Mouse (Mus musculus) ES-E14 (cell line): ENCODE results near the gene Muc13. TPM values are rescaled to one million over a fixed set of nuclear protein-coding genes. Genes with fewer than 3 reads are reported as not detected.

Source experiments
- DNase-seq: peaks from one replicate; pipeline ENCODE4 v3.0.0-alpha.2; 2013; ENCODE audit warnings: low read depth, low spot score
- H3K27ac ChIP-seq: 2 replicates; pipeline ENCODE4 v1.5.1; 2012; ENCODE audit warnings: low read depth, mild to moderate bottlenecking, low read length, moderate library complexity, mixed read lengths; ENCODE audit not compliant: poor library complexity, insufficient read depth, severe bottlenecking
- H3K36me3 ChIP-seq: 2 replicates; pipeline ENCODE4 v1.6.1; 2012; ENCODE audit warnings: mild to moderate bottlenecking, low read length, moderate library complexity, mixed read lengths; ENCODE audit not compliant: control insufficient read depth, poor library complexity, insufficient read depth, severe bottlenecking
- H3K4me1 ChIP-seq, 2 experiments: fragments of 150-350 bp in 1 of 2; sonication (generic) in 1 of 2; 2 replicates each; pipeline ENCODE4 v1.6.1; 2012; ENCODE audit warnings: low read length in 2 of 2, mild to moderate bottlenecking in 1 of 2, mixed read lengths in 1 of 2; ENCODE audit not compliant: control insufficient read depth in 2 of 2, insufficient read depth in 2 of 2, poor library complexity in 1 of 2
- H3K4me3 ChIP-seq, 2 experiments: fragments of 150-350 bp in 1 of 2; sonication (generic) in 1 of 2; 2 replicates each; pipeline ENCODE4 v1.5.1; 2012; ENCODE audit warnings: low read length in 2 of 2, low read depth in 1 of 2, mild to moderate bottlenecking in 1 of 2, mixed read lengths in 1 of 2; ENCODE audit not compliant: insufficient read depth in 1 of 2, poor library complexity in 1 of 2, severe bottlenecking in 1 of 2
- H3K9ac ChIP-seq: 2 replicates; pipeline ENCODE4 v1.6.1; 2012; ENCODE audit warnings: low read depth, mild to moderate bottlenecking, low read length, mixed read lengths; ENCODE audit not compliant: poor library complexity, insufficient read depth, severe bottlenecking
- H3K9me3 ChIP-seq: fragments of 150-350 bp; sonication (generic); 2 replicates; pipeline ENCODE4 v1.6.1; 2012; ENCODE audit warnings: low read depth, mild to moderate bottlenecking, low read length; ENCODE audit not compliant: control insufficient read depth, insufficient read depth
- CHD2 ChIP-seq: IDR thresholded peaks from 2 replicates; pipeline ENCODE4 v1.6.1; 2014; ENCODE audit warnings: mild to moderate bottlenecking, low read depth, low read length, inconsistent platforms
- HCFC1 ChIP-seq: IDR thresholded peaks from 2 replicates; pipeline ENCODE4 v1.6.1; 2012; ENCODE audit warnings: low read length, inconsistent platforms, borderline replicate concordance; ENCODE audit not compliant: insufficient read depth
- MAFK ChIP-seq: IDR thresholded peaks from 2 replicates; pipeline ENCODE4 v1.6.1; 2014; ENCODE audit warnings: mild to moderate bottlenecking, low read depth, low read length, inconsistent platforms; ENCODE audit not compliant: insufficient read depth
- ZC3H11A ChIP-seq: IDR thresholded peaks from 2 replicates; pipeline ENCODE4 v1.6.1; 2012; ENCODE audit warnings: low read depth, mild to moderate bottlenecking, inconsistent platforms, low read length, borderline replicate concordance
- ZNF384 ChIP-seq: IDR thresholded peaks from 2 replicates; pipeline ENCODE4 v1.6.1; 2012; ENCODE audit warnings: low read depth, low read length, inconsistent platforms
- in situ Hi-C, 2 experiments: fragments of 600-800 bp; cut with MboI; formaldehyde crosslinking; loops; one replicate each; pipeline ENCODE4 v1.15.1; 2025; ENCODE audit warnings: low sequenced_read_pairs in 2 of 2, inconsistent platforms in 1 of 2; ENCODE audit not compliant: unreplicated experiment in 2 of 2
- total RNA-seq: library from RNA; depleted of rRNA; stranded (reverse); fragments of 300-350 nt; gene quantifications from 2 replicates; pipeline ENCODE4 v1.2.3, GENCODE M21; 2012

The Muc13 gene
- total RNA-seq, 1 experiment: 0.22 TPM

DNA sequence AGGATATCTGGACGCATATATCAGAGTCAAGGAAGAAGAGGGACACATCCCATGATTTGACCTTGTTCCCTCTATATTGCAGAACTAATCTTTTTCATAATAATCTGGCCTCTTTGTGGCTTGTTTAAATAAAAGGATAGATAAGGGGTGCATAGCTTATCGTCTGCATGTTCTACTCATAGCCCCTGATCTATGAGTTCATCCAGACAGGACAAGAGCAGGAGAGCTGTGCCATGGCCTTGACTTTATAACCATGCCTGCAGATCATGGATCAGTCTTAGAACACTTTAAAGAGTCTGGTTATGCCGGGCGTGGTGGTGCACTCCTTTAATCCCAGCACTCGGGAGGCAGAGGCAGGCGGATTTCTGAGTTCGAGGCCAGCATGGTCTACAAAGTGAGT is 34.6 kb upstream of the Muc13 start:
- TF ChIP-seq HCFC1 (no peak), CHD2 (no peak), ZNF384 (no peak), ZC3H11A (no peak), MAFK (no peak)
- Histone ChIP-seq H3K27ac (no peak overlapping the region), H3K36me3 (no peaks in the 10 kb centered on the region), H3K4me1 (peaks cover 0 to 20% of the 10 kb centered on the region in 2 experiments; a peak in 2 of 4 replicates), H3K9ac (no peak overlapping the region), H3K4me3 (no peak overlapping the region), H3K9me3 (no peaks in the 10 kb centered on the region)
- DNase-seq: no peak
- in situ Hi-C loops: no loop called here

DNA sequence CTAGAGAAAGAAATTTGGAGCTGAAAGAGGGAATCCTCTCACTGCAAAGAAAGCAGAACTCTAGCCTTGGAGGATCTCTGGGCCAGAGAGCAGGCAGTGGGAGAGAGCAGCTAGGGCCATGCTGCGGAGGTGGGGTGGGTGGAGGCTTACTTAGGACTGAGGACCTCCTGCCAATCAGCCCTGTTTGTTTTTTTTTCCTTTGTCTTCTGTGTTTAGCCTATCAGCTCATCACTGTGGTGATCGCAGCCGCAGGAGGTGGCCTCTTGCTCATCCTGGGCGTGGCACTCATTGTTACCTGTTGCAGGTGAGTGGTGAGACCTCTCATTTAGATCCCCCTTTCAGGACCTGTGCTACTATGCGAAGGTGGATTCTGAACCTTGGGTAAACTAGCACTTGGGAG is 33.3 kb upstream of the Muc13 start:
- Histone ChIP-seq H3K4me1 (peaks cover 0 to 21% of the 10 kb centered on the region in 2 experiments; a peak in 2 of 4 replicates), H3K36me3 (no peaks in the 10 kb centered on the region), H3K27ac (no peak overlapping the region; the same call in 1 of the 2 replicates), H3K9ac (no peak overlapping the region), H3K9me3 (no peaks in the 10 kb centered on the region), H3K4me3 (no peak overlapping the region)
- DNase-seq: no peak
- no peak for TF ChIP-seq ZNF384
- in situ Hi-C loops: no loop called here

DNA sequence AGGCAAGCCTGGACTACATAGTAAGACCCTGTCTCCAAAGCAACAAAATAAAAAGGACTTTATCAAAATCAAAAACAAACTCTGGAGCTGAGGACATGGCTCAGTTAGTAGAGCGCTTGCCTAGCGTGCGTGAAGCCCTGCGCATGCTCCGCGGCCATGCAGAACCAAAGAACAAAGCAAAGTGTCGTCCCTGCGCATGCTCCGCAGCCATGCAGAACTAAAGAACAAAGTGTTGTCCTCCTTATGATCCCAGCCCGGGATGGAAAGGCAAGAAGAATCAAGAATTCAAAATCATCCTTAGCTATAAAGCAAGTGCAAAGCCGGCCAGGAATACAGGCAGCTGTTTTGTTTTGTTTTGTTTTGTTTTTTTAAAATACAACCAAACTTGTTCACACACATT is 32.8 kb upstream of the Muc13 start:
- Histone ChIP-seq H3K4me3 (no peak overlapping the region), H3K9me3 (no peaks in the 10 kb centered on the region), H3K27ac (no peak overlapping the region), H3K9ac (no peak overlapping the region), H3K36me3 (no peaks in the 10 kb centered on the region), H3K4me1 (peaks cover 0 to 19% of the 10 kb centered on the region in 2 experiments; a peak in 2 of 4 replicates)
- TF ChIP-seq HCFC1: no peak
- TF ChIP-seq MAFK: no peak
- no peak for TF ChIP-seq CHD2
- no peak for TF ChIP-seq ZC3H11A
- DNase-seq: no peak
- in situ Hi-C loops: no loop called here

DNA sequence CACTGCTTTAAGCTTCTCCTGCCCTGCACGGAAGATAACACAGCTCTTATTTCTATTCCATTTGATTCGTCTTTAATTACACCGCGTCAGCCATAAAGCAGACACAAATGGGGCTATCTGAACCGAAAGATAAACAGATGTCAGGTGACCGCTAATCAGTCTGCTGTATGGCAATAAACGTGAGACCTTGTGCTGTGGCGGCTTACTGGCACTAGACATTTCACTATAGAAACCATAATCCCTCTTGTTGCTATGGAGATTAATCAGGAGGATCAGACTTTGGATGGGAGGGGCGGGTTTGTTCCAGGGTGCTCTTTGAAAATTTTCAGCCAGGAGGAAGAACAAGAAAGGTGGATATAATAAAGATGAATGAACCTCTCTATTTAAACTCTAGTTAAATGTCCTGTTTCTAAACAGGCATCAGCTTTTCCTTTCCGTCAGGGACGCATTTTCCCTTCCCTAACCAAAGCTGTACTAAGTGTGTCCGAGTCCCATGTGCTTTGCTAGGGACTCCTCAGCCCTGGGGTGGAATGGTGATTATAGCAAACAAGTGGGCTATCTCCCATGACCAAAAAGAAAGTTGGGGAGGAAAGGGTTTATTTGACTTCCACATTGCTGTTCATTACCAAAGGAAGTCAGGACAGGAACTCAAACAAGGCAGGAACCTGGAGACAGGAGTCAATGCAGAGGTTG is 29.2 kb upstream of the Muc13 start:
- Histone ChIP-seq H3K9me3 (no peaks in the 10 kb centered on the region), H3K4me1 (peaks cover 0 to 17% of the 10 kb centered on the region in 2 experiments; a peak in 2 of 4 replicates), H3K27ac (no peak overlapping the region), H3K4me3 (no peak overlapping the region), H3K9ac (no peak overlapping the region), H3K36me3 (no peaks in the 10 kb centered on the region)
- in situ Hi-C loops: no loop called here
- DNase-seq: no peak
- TF ChIP-seq ZC3H11A (no peak), CHD2 (no peak), HCFC1 (no peak), ZNF384 (no peak), MAFK (no peak)

DNA sequence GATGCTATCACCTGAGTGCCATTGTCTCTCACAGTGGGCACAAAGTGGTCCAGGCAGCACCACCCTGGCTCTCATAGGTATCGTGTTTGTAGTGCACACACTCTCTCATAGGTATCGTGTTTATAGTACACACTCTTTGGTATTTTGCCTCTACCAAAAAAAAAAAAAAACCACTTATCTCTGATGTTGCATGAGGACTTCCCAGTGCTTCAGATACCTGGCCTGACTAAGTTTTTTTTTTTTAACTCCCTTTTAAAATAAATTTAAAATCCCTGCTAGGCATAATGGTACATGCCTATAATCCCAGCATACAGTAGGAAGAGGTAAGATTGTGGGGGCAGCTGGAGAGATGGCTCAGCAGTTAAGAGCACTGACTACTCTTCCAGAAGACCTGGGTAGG is 28.4 kb upstream of the Muc13 start:
- Histone ChIP-seq H3K27ac (no peak overlapping the region), H3K9me3 (no peaks in the 10 kb centered on the region), H3K4me3 (no peak overlapping the region), H3K36me3 (no peaks in the 10 kb centered on the region), H3K4me1 (peaks cover 0 to 16% of the 10 kb centered on the region in 2 experiments; a peak in 1 of 4 replicates), H3K9ac (no peak overlapping the region)
- no peak for TF ChIP-seq ZNF384
- TF ChIP-seq HCFC1: no peak
- no peak for TF ChIP-seq CHD2
- no peak for TF ChIP-seq MAFK
- no peak for TF ChIP-seq ZC3H11A
- no peak for DNase-seq
- in situ Hi-C loops: no loop called here
